Mouse (Mus musculus) G1E (cell line): Measurements from ENCODE around the gene Smarce1.

Experiments used
- CTCF ChIP-seq: IDR thresholded peaks from 2 replicates; pipeline ENCODE4 v1.5.1; 2012; ENCODE audit warnings: low read depth, low read length, inconsistent platforms, mixed read lengths
- GATA1 ChIP-seq: IDR thresholded peaks from 2 replicates; pipeline ENCODE4 v1.6.1; 2012; ENCODE audit warnings: borderline replicate concordance, low read length, inconsistent platforms, mixed read lengths
- GATA2 ChIP-seq: IDR thresholded peaks from 2 replicates; pipeline ENCODE4 v1.6.1; 2012; ENCODE audit warnings: low read depth, low read length, inconsistent platforms, borderline replicate concordance
- TAL1 ChIP-seq: conservative IDR thresholded peaks from 2 replicates; pipeline ENCODE4 v1.6.1; 2012; ENCODE audit warnings: low read depth, low read length, inconsistent platforms, mixed read lengths

- TF ChIP-seq CTCF (no peak), TAL1 (no peak), GATA1 (no peak), GATA2 (no peak)
Observed at GRCm38 (mm10) chr11:99161648-99162047, 69.2 kb downstream of the Smarce1 start.
